Mouse (Mus musculus) limb, embryonic 14.5 days (tissue): ENCODE measurements around the gene Npr2. TPM values are rescaled to one million over a fixed set of nuclear protein-coding genes. Genes with fewer than 3 reads are reported as not detected.

ENCODE experiments used
- ATAC-seq: fragments of 200-750 bp; cut with Nextera tagmentation; 2 replicates; pipeline ENCODE4 v1.8.0; 2017; ENCODE audit warnings: low read depth, moderate number of reproducible peaks, moderate TSS enrichment; ENCODE audit not compliant: low FRiP score
- DNase-seq: peaks from one replicate; pipeline ENCODE4 v3.0.0-alpha.2; 2015; ENCODE audit warnings: low spot score
- H3K27ac ChIP-seq: fragments of 300-500 bp; sonication (generic); replicated peaks from 2 replicates; pipeline ENCODE4 v1.5.1; 2014; ENCODE audit warnings: low read depth, mild to moderate bottlenecking, low read length, moderate library complexity, mixed read lengths
- H3K27me3 ChIP-seq: fragments of 300-500 bp; sonication (generic); 2 replicates; pipeline ENCODE4 v1.6.1; 2014; ENCODE audit warnings: low read length, mixed read lengths; ENCODE audit not compliant: control insufficient read depth, insufficient read depth
- H3K36me3 ChIP-seq: fragments of 300-500 bp; sonication (generic); 2 replicates; pipeline ENCODE4 v1.6.1; 2014; ENCODE audit warnings: mild to moderate bottlenecking, low read length, moderate library complexity, mixed read lengths; ENCODE audit not compliant: control insufficient read depth, insufficient read depth
- H3K4me1 ChIP-seq: fragments of 300-500 bp; sonication (generic); 2 replicates; pipeline ENCODE4 v1.6.1; 2014; ENCODE audit warnings: antibody characterized with exemption, low read length, mixed read lengths; ENCODE audit not compliant: control insufficient read depth, insufficient read depth
- H3K4me2 ChIP-seq: fragments of 300-500 bp; sonication (generic); replicated peaks from 2 replicates; pipeline ENCODE4 v1.6.1; 2014; ENCODE audit warnings: low read depth, mild to moderate bottlenecking, low read length, moderate library complexity; ENCODE audit not compliant: severe bottlenecking
- H3K4me3 ChIP-seq: fragments of 300-500 bp; sonication (generic); replicated peaks from 2 replicates; pipeline ENCODE4 v1.5.1; 2014; ENCODE audit warnings: low read length
- H3K9ac ChIP-seq: fragments of 300-500 bp; sonication (generic); 2 replicates; pipeline ENCODE4 v1.6.1; 2014; ENCODE audit warnings: mild to moderate bottlenecking, low read depth, low read length, moderate library complexity; ENCODE audit not compliant: severe bottlenecking
- H3K9me3 ChIP-seq: fragments of 300-500 bp; sonication (generic); 2 replicates; pipeline ENCODE4 v1.6.1; 2016; ENCODE audit warnings: low read length; ENCODE audit not compliant: control insufficient read depth
- POLR2A ChIP-seq: fragments of 200-500 bp; IDR thresholded peaks from 2 replicates; pipeline ENCODE4 v1.8.0; 2012; ENCODE audit warnings: inconsistent platforms, mild to moderate bottlenecking, moderate library complexity, borderline replicate concordance; ENCODE audit not compliant: insufficient read depth, insufficient read length; ENCODE audit errors: extremely low read depth
- WGBS: fragments of 180-500 bp; shearing (Covaris S2); extraction: QIAGEN DNeasy Blood & Tissue Kit; methylation state at CpG from one replicate; pipeline ENCODE4 v1.1.7; 2014; 5-methylcytosine and 5-hydroxymethylcytosine counted together
- polyA plus RNA-seq, 2 experiments: library from polyadenylated mRNA; depleted of rRNA in 1 of 2; stranded (reverse) in 1 of 2; unstranded in 1 of 2; fragments of >200 nt; fragmentation: Nextera tagmentation in 1 of 2; extraction: Ambion mirVana in 1 of 2; gene quantifications; 2 replicates each; pipeline versions ENCODE4 v1.2.1 to v1.2.3; 2012 to 2014

Npr2 gene
- polyA plus RNA-seq, 2 experiments, result 33.3 to 121 TPM

GRCm38 (mm10) chr4:43666412-43666811 is 34.7 kb downstream of the Npr2 start:
- H3K27ac ChIP-seq, result no peak overlapping the region
- ATAC-seq (no peak), DNase-seq (peak; percentile 13)
- H3K4me2 ChIP-seq, result no peak overlapping the region
- H3K36me3 ChIP-seq, result no peaks in the 10 kb centered on the region
- TF ChIP-seq POLR2A, result no peak
- no peaks in the 10 kb centered on the region for H3K9me3 ChIP-seq
- H3K4me1 ChIP-seq, result peaks cover 18% of the 10 kb centered on the region
- WGBS, result 24% methylated on average over 4 of the region's 4 CpGs
- H3K9ac ChIP-seq, result no peak overlapping the region
- no peak overlapping the region for H3K4me3 ChIP-seq
- H3K27me3 ChIP-seq, result peaks cover 19% of the 10 kb centered on the region

GRCm38 (mm10) chr4:43668782-43669427 is 37.2 kb downstream of the Npr2 start, which contains the start of the genes Tmem8b and Fam221b:
Gene Tmem8b, plus strand, starts transcription at chr4:43668971.
Gene Fam221b, minus strand, starts transcription at chr4:43669145.
- H3K36me3 ChIP-seq, result peaks cover under 1% of the 10 kb centered on the region; the same call in 1 of the 2 replicates
- H3K4me1 ChIP-seq, result peaks cover 18% of the 10 kb centered on the region
- DNase-seq (peak; percentile 92), ATAC-seq (peak; percentile 96)
- peak within 1 kb of the TSS; percentile 85 for H3K4me2 ChIP-seq
- H3K27ac ChIP-seq, result peak within 1 kb of the TSS; percentile 58
- peak within 1 kb of the TSS; percentile 78 for H3K4me3 ChIP-seq
- peak within 1 kb of the TSS; percentile 91 for H3K9ac ChIP-seq
- 0 out of 2 replicates have a peak, but pooled peaks have one; percentile 21 for TF ChIP-seq POLR2A
- 4% methylated on average over 36 of the region's 41 CpGs for WGBS
- H3K27me3 ChIP-seq, result peaks cover 12% of the 10 kb centered on the region
- no peaks in the 10 kb centered on the region for H3K9me3 ChIP-seq

GRCm38 (mm10) chr4:43669428-43669794 is 37.7 kb downstream of the Npr2 start:
- no peak for TF ChIP-seq POLR2A
- H3K9ac ChIP-seq, result peak overlapping the region; percentile 91
- H3K4me3 ChIP-seq, result peak overlapping the region; percentile 78
- ATAC-seq, result peak; percentile 88
- H3K27ac ChIP-seq, result peak overlapping the region; percentile 58
- H3K4me2 ChIP-seq, result peak overlapping the region; percentile 85
- H3K4me1 ChIP-seq, result peaks cover 18% of the 10 kb centered on the region
- peaks cover 6% of the 10 kb centered on the region for H3K36me3 ChIP-seq
- H3K9me3 ChIP-seq, result no peaks in the 10 kb centered on the region
- H3K27me3 ChIP-seq, result peaks cover 12% of the 10 kb centered on the region
- no peak for DNase-seq
- under 1% methylated on average over 23 of the region's 25 CpGs for WGBS

- H3K27ac ChIP-seq, result no peak overlapping the region
- no peaks in the 10 kb centered on the region for H3K9me3 ChIP-seq
- no peak overlapping the region for H3K9ac ChIP-seq
- peak; percentile 95 for DNase-seq
- H3K36me3 ChIP-seq, result peaks cover 18% of the 10 kb centered on the region
- ATAC-seq, result no peak
- TF ChIP-seq POLR2A, result no peak
- H3K4me3 ChIP-seq, result no peak overlapping the region
- 12% methylated on average over 2 of the region's 2 CpGs for WGBS
- H3K4me2 ChIP-seq, result no peak overlapping the region
- H3K4me1 ChIP-seq, result peaks cover 18% of the 10 kb centered on the region
- H3K27me3 ChIP-seq, result no peaks in the 10 kb centered on the region
Observed at GRCm38 (mm10) chr4:43672070-43672469, 40.3 kb downstream of the Npr2 start.

- H3K27ac ChIP-seq, result no peak overlapping the region
- WGBS, result 79% methylated on average over 8 of the region's 8 CpGs
- ATAC-seq, result no peak
Observed at GRCm38 (mm10) chr4:43673703-43674102, 42.0 kb downstream of the Npr2 start.

More at GRCm38 (mm10) chr4:43673703-43674102, 42.0 kb downstream of the Npr2 start:
- H3K4me3 ChIP-seq, result no peak overlapping the region
- no peak for DNase-seq
- H3K27me3 ChIP-seq, result no peaks in the 10 kb centered on the region
- H3K9ac ChIP-seq, result no peak overlapping the region
- peaks cover 31% of the 10 kb centered on the region for H3K36me3 ChIP-seq
- H3K4me1 ChIP-seq, result peaks cover 14% of the 10 kb centered on the region
- H3K4me2 ChIP-seq, result no peak overlapping the region
- no peaks in the 10 kb centered on the region for H3K9me3 ChIP-seq
- no peak for TF ChIP-seq POLR2A
